Mouse (Mus musculus) liver, adult 2 months (tissue): Measurements from ENCODE around the gene Enam. TPM values are rescaled to one million over a fixed set of nuclear protein-coding genes. Genes with fewer than 3 reads are reported as not detected.
"Not testable (repeated sequence)": the region's sequence is repeated elsewhere in the genome, so short reads cannot be mapped to it uniquely, and the experiment has no call there.

Source experiments
- DNase-seq: peaks from one replicate; pipeline ENCODE4 v3.0.0-alpha.2; 2011; ENCODE audit warnings: low read depth, low spot score; ENCODE audit errors: extremely low read depth
- H3K27ac ChIP-seq: fragments of 200-500 bp; replicated peaks from 2 replicates; pipeline ENCODE4 v1.5.1; 2012; ENCODE audit warnings: low read depth, mild to moderate bottlenecking, control low read depth, inconsistent platforms, low read length; ENCODE audit not compliant: insufficient read depth
- H3K27me3 ChIP-seq: fragments of 200-500 bp; 2 replicates; pipeline ENCODE4 v1.6.1; 2012; ENCODE audit warnings: mild to moderate bottlenecking, moderate library complexity, low read length, inconsistent platforms; ENCODE audit not compliant: control insufficient read depth, insufficient read depth
- H3K36me3 ChIP-seq: fragments of 200-500 bp; 2 replicates; pipeline ENCODE4 v1.6.1; 2012; ENCODE audit warnings: low read length, inconsistent platforms; ENCODE audit not compliant: control insufficient read depth, insufficient read depth
- H3K4me1 ChIP-seq: fragments of 200-500 bp; 2 replicates; pipeline ENCODE4 v1.6.1; 2011; ENCODE audit warnings: low read length; ENCODE audit not compliant: control insufficient read depth, insufficient read depth
- H3K4me3 ChIP-seq: fragments of 200-500 bp; 2 replicates; pipeline ENCODE4 v1.5.1; 2011; ENCODE audit warnings: low read depth, mild to moderate bottlenecking, control low read depth, low read length, moderate library complexity; ENCODE audit not compliant: insufficient read depth
- H3K79me2 ChIP-seq: fragments of 200-500 bp; 2 replicates; pipeline ENCODE4 v1.6.1; 2012; ENCODE audit warnings: inconsistent platforms, mild to moderate bottlenecking, low read length, moderate library complexity; ENCODE audit not compliant: control insufficient read depth, insufficient read depth
- H3K9ac ChIP-seq: fragments of 200-500 bp; 2 replicates; pipeline ENCODE4 v1.6.1; 2012; ENCODE audit warnings: low read depth, mild to moderate bottlenecking, control low read depth, inconsistent platforms, low read length
- CTCF ChIP-seq: fragments of 200-500 bp; IDR thresholded peaks from 2 replicates; pipeline ENCODE4 v1.5.1; 2011; ENCODE audit warnings: low read depth, low read length, control low read depth
- POLR2A ChIP-seq: fragments of 200-500 bp; IDR thresholded peaks from 2 replicates; pipeline ENCODE4 v1.6.1; 2011; ENCODE audit warnings: low read length, control low read depth; ENCODE audit not compliant: insufficient read depth; ENCODE audit errors: extremely low read depth
- WGBS: fragments of 180-500 bp; shearing (Covaris S2); methylation state at CpG from one replicate; pipeline ENCODE4 v1.1.7; 2018; 5-methylcytosine and 5-hydroxymethylcytosine counted together
- polyA plus RNA-seq: library from polyadenylated mRNA; depleted of rRNA; stranded (reverse); fragments of >200 nt; gene quantifications from 2 replicates; pipeline ENCODE4 v1.2.3, GENCODE M21; 2012
- total RNA-seq: library from RNA; depleted of rRNA; stranded (reverse); fragments of >200 nt; gene quantifications from 2 replicates; pipeline ENCODE4 v1.2.3, GENCODE M21; 2014

The Enam gene
- total and polyA plus RNA-seq, 2 experiments: not detected

DNA sequence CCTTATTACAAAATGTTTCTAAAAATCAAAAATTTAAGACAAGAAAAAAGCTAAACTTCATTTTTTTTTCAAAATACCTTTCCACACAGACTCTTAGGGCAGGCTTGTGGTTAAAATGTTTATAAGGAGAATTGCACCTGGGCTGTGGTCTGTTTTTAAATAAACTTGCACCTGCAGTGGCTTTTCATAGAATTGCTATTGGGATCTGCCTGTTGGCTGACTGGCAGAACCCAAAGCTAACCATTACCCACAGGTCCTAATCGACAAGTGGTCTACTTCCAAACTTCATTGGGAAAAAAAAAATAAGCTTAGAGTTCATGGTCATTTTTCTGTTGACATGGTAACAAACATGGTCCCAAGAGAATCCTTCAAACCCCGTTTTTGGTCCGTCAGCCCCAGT lies 46.9 kb downstream of the Enam start:
- TF ChIP-seq POLR2A (no peak), CTCF (no peak)
- Histone ChIP-seq H3K27ac (no peak overlapping the region), H3K27me3 (no peaks in the 10 kb centered on the region), H3K4me1 (no peaks in the 10 kb centered on the region), H3K79me2 (no peaks in the 10 kb centered on the region), H3K9ac (no peak overlapping the region), H3K36me3 (no peaks in the 10 kb centered on the region), H3K4me3 (no peak overlapping the region)
- 73% methylated on average over 3 of the region's 3 CpGs for WGBS
- DNase-seq: no peak

DNA sequence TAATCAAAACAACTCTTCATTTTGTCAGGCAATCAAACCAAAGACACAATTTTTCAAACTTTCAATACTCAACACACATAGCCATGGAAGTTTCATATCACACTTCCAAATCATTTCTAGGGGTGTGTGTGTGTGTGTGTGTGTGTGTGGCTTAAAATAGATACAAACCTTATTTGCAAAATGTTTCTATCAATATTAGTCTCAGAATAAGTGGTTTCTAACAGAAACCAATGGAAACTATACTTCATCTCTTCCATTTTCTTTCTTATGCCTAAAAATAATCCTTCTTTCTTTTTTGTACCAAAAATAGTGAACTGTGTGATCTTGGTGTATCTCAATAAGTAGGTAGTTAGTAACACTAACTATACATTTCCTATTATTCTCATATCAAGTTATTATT lies 53.1 kb downstream of the Enam start:
- H3K4me3 ChIP-seq: no peak overlapping the region
- no peak overlapping the region for H3K9ac ChIP-seq
- H3K27me3 ChIP-seq: no peaks in the 10 kb centered on the region
- no peaks in the 10 kb centered on the region for H3K4me1 ChIP-seq
- H3K79me2 ChIP-seq: no peaks in the 10 kb centered on the region
- H3K36me3 ChIP-seq: no peaks in the 10 kb centered on the region
- TF ChIP-seq CTCF (no peak), POLR2A (no peak)
- no peak for DNase-seq
- no peak overlapping the region for H3K27ac ChIP-seq

DNA sequence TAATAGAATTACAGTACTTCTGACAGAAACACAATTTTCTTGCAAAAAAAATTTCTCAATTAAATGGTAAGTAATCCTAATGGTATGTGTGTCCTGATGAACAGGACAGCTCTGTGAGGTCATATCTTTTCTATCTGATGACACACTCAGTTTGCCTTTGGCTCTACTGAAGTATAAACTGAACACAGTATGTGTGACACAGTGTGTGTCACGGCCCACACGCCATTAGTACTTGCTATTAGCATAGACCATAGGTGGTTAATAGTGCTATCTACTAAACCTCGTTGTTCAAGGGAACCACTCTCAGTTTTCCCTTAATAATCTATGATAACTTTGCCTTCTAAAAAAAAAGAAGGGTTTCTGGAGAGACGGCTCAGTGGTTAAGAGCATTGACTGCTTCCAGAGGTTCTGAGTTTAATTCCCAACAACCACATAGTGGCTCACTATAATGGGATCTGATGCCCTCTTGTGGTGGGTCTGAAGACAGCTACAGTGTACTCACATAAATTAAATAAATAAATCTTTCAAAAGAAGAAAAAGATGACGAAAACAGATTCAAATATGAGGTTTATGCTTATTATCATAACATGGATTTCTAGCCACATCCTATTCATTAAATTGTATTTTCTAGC lies 55.0 kb downstream of the Enam start:
- TF ChIP-seq POLR2A: no peak
- 0 out of 2 replicates have a peak, but pooled peaks have one; percentile 11 for TF ChIP-seq CTCF
- Histone ChIP-seq H3K27me3 (no peaks in the 10 kb centered on the region), H3K36me3 (no peaks in the 10 kb centered on the region), H3K79me2 (no peaks in the 10 kb centered on the region), H3K4me1 (no peaks in the 10 kb centered on the region), H3K9ac (no peak overlapping the region), H3K4me3 (no peak overlapping the region), H3K27ac (no peak overlapping the region)
- 55% methylated on average over 5 of the region's 5 CpGs for WGBS
- peak; percentile 55 for DNase-seq

DNA sequence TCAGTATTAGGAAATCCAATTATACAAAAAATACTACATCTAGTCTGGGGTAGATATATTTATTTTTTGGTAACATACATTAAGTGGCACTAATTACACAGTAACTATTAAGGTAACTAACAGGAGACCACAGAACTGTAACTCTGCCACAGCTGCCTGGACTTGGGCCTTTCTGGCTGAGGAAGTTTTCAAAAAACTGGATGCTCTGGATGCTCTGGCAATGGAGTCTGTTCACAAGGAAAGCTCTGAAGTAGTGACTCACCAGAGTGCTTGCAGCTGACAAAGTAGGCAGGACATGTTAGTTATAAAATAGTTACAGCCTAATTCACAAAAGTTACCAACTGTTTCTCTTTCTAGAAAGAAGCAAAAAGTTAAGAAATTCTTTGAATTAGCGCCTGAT lies 56.6 kb downstream of the Enam start:
- H3K27me3 ChIP-seq, H3K36me3 ChIP-seq, H3K4me1 ChIP-seq, H3K9ac ChIP-seq, H3K79me2 ChIP-seq, H3K4me3 ChIP-seq, H3K27ac ChIP-seq, DNase-seq: not testable (repeated sequence)
- WGBS: 98% methylated on average over 1 of the region's 1 CpGs

DNA sequence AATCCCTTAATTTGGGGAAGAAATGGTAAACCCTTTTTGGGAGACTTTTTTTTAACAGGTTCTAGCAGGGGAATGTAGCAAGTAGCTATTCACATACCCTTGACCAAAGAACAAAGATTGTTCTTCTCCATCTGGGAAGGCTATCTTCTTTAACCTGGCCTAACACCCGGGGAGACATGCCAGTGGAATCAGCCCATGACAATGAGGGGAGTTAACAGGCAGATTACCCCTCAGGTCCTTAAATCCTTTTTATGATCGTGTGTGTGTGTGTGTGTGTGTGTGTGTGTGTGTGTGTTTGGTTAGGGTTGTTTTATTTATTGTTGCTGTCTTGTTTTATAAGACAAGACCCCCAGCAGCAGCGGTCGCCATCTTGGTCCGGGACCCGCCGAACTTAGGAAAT lies 57.8 kb downstream of the Enam start:
- Histone ChIP-seq H3K27me3 (no peaks in the 10 kb centered on the region), H3K79me2 (no peaks in the 10 kb centered on the region), H3K9ac (no peak overlapping the region), H3K4me1 (no peaks in the 10 kb centered on the region), H3K27ac (no peak overlapping the region), H3K36me3 (no peaks in the 10 kb centered on the region), H3K4me3 (no peak overlapping the region)
- no peak for TF ChIP-seq POLR2A
- TF ChIP-seq CTCF: no peak
- DNase-seq: no peak
- WGBS: 90% methylated on average over 7 of the region's 7 CpGs

DNA sequence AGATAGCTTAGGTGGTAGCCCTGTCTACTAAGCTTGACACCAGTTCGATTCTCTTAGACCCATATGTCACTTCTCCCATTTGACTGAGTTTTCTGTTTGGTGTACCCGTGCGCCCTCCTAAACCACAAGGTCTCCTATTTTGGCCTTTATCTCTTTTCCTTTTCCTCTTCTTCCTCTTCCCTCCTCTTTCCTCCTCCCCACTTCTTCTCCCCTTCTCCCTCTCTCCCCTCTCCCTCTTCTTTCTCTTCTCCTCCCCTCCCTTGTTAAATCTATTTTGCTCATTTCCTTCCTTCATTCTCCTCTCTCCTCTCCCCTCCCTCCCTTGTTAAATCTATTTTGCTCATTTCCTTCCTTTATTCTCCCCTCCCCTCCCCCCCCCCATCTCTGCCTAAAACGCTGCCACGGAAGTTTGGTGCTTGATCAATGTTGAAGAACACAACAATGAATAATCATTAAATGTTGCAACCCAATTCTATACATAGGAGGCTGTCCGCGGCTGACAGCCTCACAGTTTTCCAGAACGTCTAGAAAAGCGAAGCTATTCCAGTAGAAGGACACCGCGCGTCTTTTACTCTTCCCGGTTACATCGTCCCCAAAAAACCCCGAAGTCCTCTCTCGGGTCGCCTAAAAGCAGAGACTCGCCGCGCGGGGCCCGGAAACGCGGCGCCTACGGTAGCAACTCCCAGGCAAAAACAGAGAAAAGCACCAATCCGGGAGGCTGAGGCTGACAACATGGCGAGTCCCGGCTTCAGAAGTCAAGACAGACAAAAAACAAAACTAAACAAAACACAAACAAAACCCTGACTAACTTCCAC lies 65.7 kb downstream of the Enam start:
- peaks cover 10% of the 10 kb centered on the region; the same call in 1 of the 2 replicates for H3K79me2 ChIP-seq
- TF ChIP-seq POLR2A (no peak), CTCF (no peak)
- peak overlapping the region; percentile 67 for H3K4me3 ChIP-seq
- peak overlapping the region; percentile 96 for H3K27ac ChIP-seq
- H3K4me1 ChIP-seq: peaks cover 14% of the 10 kb centered on the region
- DNase-seq: peak; percentile 14
- 6% methylated on average over 29 of the region's 29 CpGs for WGBS
- H3K36me3 ChIP-seq: no peaks in the 10 kb centered on the region
- H3K27me3 ChIP-seq: no peaks in the 10 kb centered on the region
- H3K9ac ChIP-seq: peak overlapping the region; percentile 76
